Mouse (Mus musculus) CH12.LX (cell line): ENCODE results near the gene Zfp61.

ENCODE experiments used
- CHD2 ChIP-seq: IDR thresholded peaks from 2 replicates; pipeline ENCODE4 v1.6.1; 2011; ENCODE audit warnings: low read length, improper control_type of control experiment
- CTCF ChIP-seq, 2 experiments: IDR thresholded peaks in 1 of 2; conservative IDR thresholded peaks in 1 of 2; 2 replicates each; pipeline ENCODE4 v1.5.1; 2011 to 2012; ENCODE audit warnings: low read depth in 2 of 2, low read length in 2 of 2, improper control_type of control experiment in 1 of 2, inconsistent platforms in 1 of 2, mild to moderate bottlenecking in 1 of 2, moderate library complexity in 1 of 2
- E2F4 ChIP-seq: IDR thresholded peaks from 2 replicates; pipeline ENCODE4 v1.6.1; 2011; ENCODE audit warnings: low read depth, low read length, improper control_type of control experiment; ENCODE audit not compliant: insufficient replicate concordance
- MAFK ChIP-seq: IDR thresholded peaks from 2 replicates; pipeline ENCODE4 v1.6.1; 2011; ENCODE audit warnings: low read length, improper control_type of control experiment; ENCODE audit not compliant: insufficient replicate concordance
- POLR2A ChIP-seq: IDR thresholded peaks from 2 replicates; pipeline ENCODE4 v1.6.1; 2011; ENCODE audit warnings: low read depth, mild to moderate bottlenecking, improper control_type of control experiment, low read length
- POLR2AphosphoS2 ChIP-seq: IDR thresholded peaks from 2 replicates; pipeline ENCODE4 v1.6.1; 2011; ENCODE audit warnings: low read depth, low read length, improper control_type of control experiment
- RAD21 ChIP-seq: IDR thresholded peaks from 2 replicates; pipeline ENCODE4 v1.6.1; 2011; ENCODE audit warnings: low read depth, mild to moderate bottlenecking, low read length, improper control_type of control experiment, moderate library complexity
- SIN3A ChIP-seq: IDR thresholded peaks from 2 replicates; pipeline ENCODE4 v1.6.1; 2012; ENCODE audit warnings: low read length, improper control_type of control experiment, inconsistent platforms
- UBTF ChIP-seq: IDR thresholded peaks from 2 replicates; pipeline ENCODE4 v1.6.1; 2012; ENCODE audit warnings: low read depth, mild to moderate bottlenecking, inconsistent platforms, low read length, improper control_type of control experiment, moderate library complexity
- USF1 ChIP-seq: IDR thresholded peaks from 2 replicates; pipeline ENCODE4 v1.6.1; 2014; ENCODE audit warnings: low read depth, mild to moderate bottlenecking, inconsistent platforms, low read length, improper control_type of control experiment
- ZNF384 ChIP-seq: IDR thresholded peaks from 2 replicates; pipeline ENCODE4 v1.6.1; 2012; ENCODE audit warnings: low read depth, low read length, improper control_type of control experiment, inconsistent platforms

DNA sequence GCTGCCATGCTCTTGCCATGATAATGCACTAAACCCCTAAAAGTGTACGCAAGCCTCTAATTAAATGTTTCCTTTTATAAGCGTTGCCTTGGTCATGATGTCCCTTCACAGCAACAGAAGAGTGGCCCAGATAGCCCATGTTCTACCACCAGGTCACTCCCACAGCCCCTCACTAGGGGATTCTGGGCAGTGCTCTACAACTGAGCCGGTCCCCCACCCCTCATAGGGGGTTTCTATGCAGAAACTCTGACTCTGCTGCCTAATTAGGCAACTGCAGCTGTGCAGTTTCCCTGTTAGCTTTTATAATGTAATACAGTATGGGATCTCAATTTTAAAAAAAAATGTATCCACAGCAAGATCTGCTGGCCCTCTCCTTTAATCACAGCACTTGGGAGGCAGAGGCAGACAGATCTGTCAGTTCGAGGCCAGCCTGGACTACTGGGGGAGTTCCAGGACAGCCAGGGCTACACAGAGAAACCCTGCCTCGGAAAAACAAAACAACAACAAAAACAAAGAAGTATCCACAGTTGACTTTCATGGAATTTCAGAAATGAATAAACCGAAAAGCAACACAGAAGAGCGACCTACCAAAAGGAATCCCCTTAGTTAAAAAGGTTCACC lies 31.3 kb downstream of the Zfp61 start:
- no peak for TF ChIP-seq USF1
- TF ChIP-seq RAD21 = no peak
- TF ChIP-seq CTCF (conservative IDR thresholded peaks at IDR 0.05 in 1 of 2, IDR thresholded peaks at IDR 0.05 in 1 of 2; ENCODE audit: low read depth in 2 of 2, low read length in 2 of 2) = no peak
- TF ChIP-seq SIN3A = no peak
- TF ChIP-seq CHD2 = no peak
- TF ChIP-seq POLR2A = no peak
- no peak for TF ChIP-seq E2F4
- no peak for TF ChIP-seq POLR2AphosphoS2
- TF ChIP-seq UBTF = no peak
- no peak for TF ChIP-seq MAFK
- TF ChIP-seq ZNF384 = no peak
